Mouse (Mus musculus) kidney, adult 2 months (tissue): ENCODE measurements around the gene Prr29.

ENCODE experiments used
- CTCF ChIP-seq: fragments of 200-500 bp; conservative IDR thresholded peaks from 2 replicates; pipeline ENCODE4 v1.5.1; 2011; ENCODE audit warnings: low read depth, mild to moderate bottlenecking, control low read depth, low read length, moderate library complexity, mixed read lengths; ENCODE audit not compliant: insufficient read depth, insufficient read length
- POLR2A ChIP-seq: fragments of 200-500 bp; IDR thresholded peaks from one replicate; pipeline ENCODE4 v1.6.1; 2011; ENCODE audit warnings: low read depth, low read length, control low read depth

- TF ChIP-seq CTCF: no peak
- TF ChIP-seq POLR2A: no peak
Measured at GRCm38 (mm10) chr11:106324858-106325257, 40.4 kb upstream of the Prr29 start.
